Mouse (Mus musculus) CH12.LX (cell line): ENCODE results near the gene Akr1c13.

Experiments used
- BHLHE40 ChIP-seq: IDR thresholded peaks from 2 replicates; pipeline ENCODE4 v1.6.1; 2011; ENCODE audit warnings: mild to moderate bottlenecking, low read depth, low read length, improper control_type of control experiment
- CTCF ChIP-seq, 2 experiments: IDR thresholded peaks in 1 of 2; conservative IDR thresholded peaks in 1 of 2; 2 replicates each; pipeline ENCODE4 v1.5.1; 2011 to 2012; ENCODE audit warnings: low read depth in 2 of 2, low read length in 2 of 2, improper control_type of control experiment in 1 of 2, inconsistent platforms in 1 of 2, mild to moderate bottlenecking in 1 of 2, moderate library complexity in 1 of 2
- E2F4 ChIP-seq: IDR thresholded peaks from 2 replicates; pipeline ENCODE4 v1.6.1; 2011; ENCODE audit warnings: low read depth, low read length, improper control_type of control experiment; ENCODE audit not compliant: insufficient replicate concordance
- KAT2A ChIP-seq: IDR thresholded peaks from 2 replicates; pipeline ENCODE4 v1.6.1; 2012; ENCODE audit warnings: low read length, improper control_type of control experiment, inconsistent platforms; ENCODE audit not compliant: insufficient replicate concordance
- MAX ChIP-seq: IDR thresholded peaks from 2 replicates; pipeline ENCODE4 v1.6.1; 2011; ENCODE audit warnings: low read length, improper control_type of control experiment
- MAZ ChIP-seq: IDR thresholded peaks from 2 replicates; pipeline ENCODE4 v1.6.1; 2012; ENCODE audit warnings: low read depth, mild to moderate bottlenecking, inconsistent platforms, low read length, improper control_type of control experiment, moderate library complexity
- MYC ChIP-seq: IDR thresholded peaks from 2 replicates; pipeline ENCODE4 v1.6.1; 2011; ENCODE audit warnings: low read depth, mild to moderate bottlenecking, improper control_type of control experiment, low read length
- POLR2A ChIP-seq: IDR thresholded peaks from 2 replicates; pipeline ENCODE4 v1.6.1; 2011; ENCODE audit warnings: low read depth, mild to moderate bottlenecking, improper control_type of control experiment, low read length
- RCOR1 ChIP-seq: conservative IDR thresholded peaks from 2 replicates; pipeline ENCODE4 v1.6.1; 2012; ENCODE audit warnings: low read depth, mild to moderate bottlenecking, inconsistent platforms, low read length, improper control_type of control experiment
- SMC3 ChIP-seq: IDR thresholded peaks from 2 replicates; pipeline ENCODE4 v1.6.1; 2011; ENCODE audit warnings: low read depth, low read length, improper control_type of control experiment
- USF1 ChIP-seq: IDR thresholded peaks from 2 replicates; pipeline ENCODE4 v1.6.1; 2014; ENCODE audit warnings: low read depth, mild to moderate bottlenecking, inconsistent platforms, low read length, improper control_type of control experiment
- USF2 ChIP-seq: conservative IDR thresholded peaks from 2 replicates; pipeline ENCODE4 v1.6.1; 2011; ENCODE audit warnings: low read depth, low read length, improper control_type of control experiment
- ZC3H11A ChIP-seq: IDR thresholded peaks from 2 replicates; pipeline ENCODE4 v1.6.1; 2012; ENCODE audit warnings: low read depth, mild to moderate bottlenecking, inconsistent platforms, low read length, improper control_type of control experiment

GRCm38 (mm10) chr13:4244861-4245559 lies 54.1 kb downstream of the Akr1c13 start:
- no peak for TF ChIP-seq POLR2A
- no peak for TF ChIP-seq CTCF (conservative IDR thresholded peaks at IDR 0.05 in 1 of 2, IDR thresholded peaks at IDR 0.05 in 1 of 2; ENCODE audit: low read depth in 2 of 2, low read length in 2 of 2)
- TF ChIP-seq KAT2A, result no peak
- peak; percentile 61 for TF ChIP-seq MAX
- no peak for TF ChIP-seq USF1
- TF ChIP-seq E2F4, result no peak
- no peak for TF ChIP-seq RCOR1
- TF ChIP-seq MAZ, result no peak
- TF ChIP-seq MYC, result no peak
- no peak for TF ChIP-seq SMC3
- TF ChIP-seq USF2, result no peak
- no peak for TF ChIP-seq ZC3H11A
- no peak for TF ChIP-seq BHLHE40
